Comparison of ENCODE assay signal across 33 mouse cellular contexts in the genomic region with DNA sequence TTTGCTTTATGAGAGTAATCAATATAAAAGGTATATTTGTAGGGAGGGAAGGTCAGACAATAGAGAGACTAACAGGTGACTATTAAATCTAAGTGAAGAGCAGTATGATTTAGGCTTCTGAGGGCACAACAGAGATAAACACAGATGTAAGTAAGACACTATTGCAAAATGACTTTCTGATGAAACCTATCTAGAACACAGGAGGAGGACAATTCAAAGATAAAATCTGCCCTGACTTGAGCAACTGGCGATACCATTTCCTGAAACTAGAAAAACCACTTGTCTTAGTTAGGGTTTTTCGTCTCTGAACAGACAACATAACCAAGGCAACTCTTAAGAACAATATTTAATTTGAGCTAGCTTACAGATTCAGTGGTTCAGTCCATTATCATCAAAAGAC. TPM values are rescaled to one million over a fixed set of nuclear protein-coding genes. Genes with fewer than 3 reads are reported as not detected.
"Had no signal": no experiment of that assay in that cellular context is flagged by ENCODE, and none has a peak within 500 bp of the region (broad histone marks: within the 10 kb centered on the region; RNA-seq: fewer than 3 reads in every experiment).

No protein-coding gene starts in this region.

- H3K9me3 ChIP-seq: heart, embryonic 10.5 days; heart, embryonic 12.5 days; hindbrain, embryonic 10.5 days; hindbrain, embryonic 12.5 days; hindbrain, embryonic 15.5 days; kidney, embryonic 15.5 days; limb, embryonic 13.5 days; limb, embryonic 15.5 days; liver, embryonic 13.5 days; liver, embryonic 15.5 days had no signal

- H3K27me3 ChIP-seq: heart, embryonic 12.5 days; hindbrain, embryonic 12.5 days; hindbrain, embryonic 15.5 days; kidney, embryonic 15.5 days; limb, embryonic 13.5 days; limb, embryonic 15.5 days; liver, embryonic 13.5 days; liver, embryonic 15.5 days had no signal

- ATAC-seq: hindbrain, postnatal 0 days; intestine, embryonic 16.5 days had no signal

- H3K4me3 ChIP-seq: heart, embryonic 10.5 days; heart, embryonic 12.5 days; hindbrain, embryonic 10.5 days; hindbrain, embryonic 12.5 days; hindbrain, embryonic 15.5 days; kidney, embryonic 15.5 days; layer of hippocampus, adult 2 months; left cerebral cortex, adult 2 months; limb, embryonic 13.5 days; limb, embryonic 15.5 days; liver, embryonic 13.5 days; liver, embryonic 15.5 days had no signal

- H3K27ac ChIP-seq: heart, embryonic 10.5 days; hindbrain, embryonic 10.5 days; hindbrain, embryonic 12.5 days; hindbrain, embryonic 15.5 days; hindbrain, postnatal 0 days; kidney, embryonic 15.5 days; layer of hippocampus, adult 2 months; left cerebral cortex, adult 2 months; limb, embryonic 13.5 days; limb, embryonic 15.5 days; liver, embryonic 13.5 days; liver, embryonic 15.5 days had no signal

- DNase-seq: gastrocnemius, postnatal 14 days; gastrocnemius, postnatal 36 days; heart, adult 18-20 months; heart, postnatal 10 days; heart, postnatal 4 days; kidney, adult 11 months; kidney, adult 2 months; kidney, adult 9 months; kidney, postnatal 10 days; kidney, postnatal 25 days; kidney, postnatal 4 days; left cerebral cortex, postnatal 4 days; liver, embryonic 13.5 days had no signal

- H3K4me2 ChIP-seq: heart, embryonic 12.5 days; hindbrain, embryonic 12.5 days; hindbrain, embryonic 15.5 days; kidney, embryonic 15.5 days; limb, embryonic 13.5 days; limb, embryonic 15.5 days; liver, embryonic 13.5 days; liver, embryonic 15.5 days had no signal

- H3K9ac ChIP-seq: heart, embryonic 12.5 days; hindbrain, embryonic 12.5 days; hindbrain, embryonic 15.5 days; kidney, embryonic 15.5 days; limb, embryonic 13.5 days; limb, embryonic 15.5 days; liver, embryonic 13.5 days; liver, embryonic 15.5 days had no signal

- H3K36me3 ChIP-seq: heart, embryonic 12.5 days; hindbrain, embryonic 12.5 days; hindbrain, embryonic 15.5 days; kidney, embryonic 15.5 days; limb, embryonic 13.5 days had no signal

RNA-seq across cellular contexts. Expression of a gene that starts 25.6 kb away (rescaled TPM):
- total RNA-seq: gastrocnemius, adult 18-20 months; gastrocnemius, adult 8-10 months; gastrocnemius, postnatal 14 days; gastrocnemius, postnatal 36 days; heart, adult 18-20 months; heart, adult 8-10 months; heart, postnatal 10 days; heart, postnatal 25 days; heart, postnatal 4 days; hindbrain, postnatal 0 days; layer of hippocampus, adult 2 months; layer of hippocampus, postnatal 10 days; layer of hippocampus, postnatal 25 days; left cerebral cortex, adult 2 months; left cerebral cortex, postnatal 14 days; left cerebral cortex, postnatal 4 days had no signal
- polyA plus RNA-seq: kidney, adult 2 months; limb, embryonic 15.5 days had no signal
